9 mouse cellular contexts compared by ENCODE assay signal in genomic region chr8:111769764-111770428, GRCm38 (mm10). TPM values are rescaled to one million over a fixed set of nuclear protein-coding genes. Genes with fewer than 3 reads are reported as not detected.
DNase-seq lines count a peak whose midpoint lies in the region; ATAC-seq and TF ChIP-seq lines count a peak whose summit lies in the region.
"Had no signal": no experiment of that assay in that cellular context is flagged by ENCODE, and none has a peak within 500 bp of the region (broad histone marks: within the 10 kb centered on the region; RNA-seq: fewer than 3 reads in every experiment).

No protein-coding gene starts in this region.

- no peaks in the 10 kb centered on the region for H3K79me2 ChIP-seq in heart, adult 2 months (replicated peaks; ENCODE audit: control insufficient read depth, insufficient read depth, low read length)

- intact Hi-C loops in heart, adult 2 months (cut with DNase I): no loop called here

- peak; percentile 74 for ATAC-seq in kidney, embryonic 15.5 days (replicated peaks; ENCODE audit: low FRiP score)
- peak; percentile 66 for ATAC-seq in lung, embryonic 15.5 days (ENCODE audit: borderline replicate concordance, extremely low read depth, low FRiP score, low TSS enrichment)
- ATAC-seq in stomach, embryonic 16.5 days (ENCODE audit: insufficient read depth, low FRiP score): no peak

- H3K4me3 ChIP-seq in embryonic facial prominence, embryonic 10.5 days: no peak overlapping the region
- H3K4me3 ChIP-seq in heart, adult 2 months: no peak overlapping the region
- H3K4me3 ChIP-seq in kidney, embryonic 15.5 days (replicated peaks): no peak overlapping the region
- H3K4me3 ChIP-seq in lung, embryonic 15.5 days: no peak overlapping the region
- no peak overlapping the region for H3K4me3 ChIP-seq in stomach, embryonic 16.5 days (replicated peaks; ENCODE audit: low read length)

- no peak for TF ChIP-seq CTCF in heart, adult 2 months (IDR thresholded peaks at IDR 0.05)

- peaks cover 15% of the 10 kb centered on the region for H3K4me1 ChIP-seq in embryonic facial prominence, embryonic 10.5 days
- peaks cover 4% of the 10 kb centered on the region for H3K4me1 ChIP-seq in heart, adult 2 months (ENCODE audit: control insufficient read depth, insufficient read depth, low read length)
- peaks cover 7% of the 10 kb centered on the region for H3K4me1 ChIP-seq in kidney, embryonic 15.5 days
- peaks cover 15% of the 10 kb centered on the region for H3K4me1 ChIP-seq in lung, embryonic 15.5 days
- H3K4me1 ChIP-seq in stomach, embryonic 16.5 days (ENCODE audit: control insufficient read depth, insufficient read depth, low read length): peaks cover 5% of the 10 kb centered on the region; the same call in 1 of the 2 replicates

- H3K27ac ChIP-seq in embryonic facial prominence, embryonic 10.5 days (replicated peaks): peak overlapping the region; percentile 76
- peak overlapping the region; percentile 20; the same call in 1 of the 2 replicates for H3K27ac ChIP-seq in heart, adult 2 months
- H3K27ac ChIP-seq in kidney, embryonic 15.5 days: peak overlapping the region; percentile 46
- H3K27ac ChIP-seq in lung, embryonic 15.5 days: no peak overlapping the region
- peak overlapping the region; percentile 38; the same call in 1 of the 2 replicates for H3K27ac ChIP-seq in stomach, embryonic 16.5 days (ENCODE audit: low read length)
- H3K27ac ChIP-seq: liver, embryonic 14.5 days had no signal

- no peaks in the 10 kb centered on the region for H3K9me3 ChIP-seq in embryonic facial prominence, embryonic 10.5 days
- H3K9me3 ChIP-seq in kidney, embryonic 15.5 days (replicated peaks): no peaks in the 10 kb centered on the region
- no peaks in the 10 kb centered on the region for H3K9me3 ChIP-seq in lung, embryonic 15.5 days
- no peaks in the 10 kb centered on the region for H3K9me3 ChIP-seq in stomach, embryonic 16.5 days (replicated peaks; ENCODE audit: control insufficient read depth, low read length)

- TF ChIP-seq EP300 in heart, adult 2 months (IDR thresholded peaks at IDR 0.05; ENCODE audit: insufficient read depth, low read depth, low read length): no peak

- 42% methylated on average over 12 of the region's 12 CpGs for WGBS in embryonic facial prominence, embryonic 10.5 days
- 53% methylated on average over 12 of the region's 12 CpGs for WGBS in heart, adult 2 months
- WGBS in kidney, embryonic 15.5 days: 36% methylated on average over 12 of the region's 12 CpGs
- 50% methylated on average over 12 of the region's 12 CpGs for WGBS in lung, embryonic 15.5 days
- 59% methylated on average over 12 of the region's 12 CpGs for WGBS in stomach, embryonic 16.5 days

- no peak overlapping the region for H3K9ac ChIP-seq in heart, adult 2 months (ENCODE audit: low read depth, low read length)
- H3K9ac ChIP-seq in kidney, embryonic 15.5 days: no peak overlapping the region
- no peak overlapping the region for H3K9ac ChIP-seq in lung, embryonic 15.5 days
- no peak overlapping the region for H3K9ac ChIP-seq in stomach, embryonic 16.5 days (ENCODE audit: low read length)
- H3K9ac ChIP-seq: liver, embryonic 14.5 days had no signal

- DNase-seq in adrenal gland, adult 18-20 months (ENCODE audit: low spot score in 2 of 2): peak; percentile 41 to 49
- peak; percentile 60 for DNase-seq in embryonic facial prominence, embryonic 10.5 days (ENCODE audit: low spot score)
- peak; percentile 52 to 65 for DNase-seq in heart, adult 2 months
- DNase-seq in T-cell, adult 2 months (ENCODE audit: low spot score): no peak
- DNase-seq in thymus, postnatal 10 days (ENCODE audit: low spot score in 2 of 2): no peak

- TF ChIP-seq POLR2A in heart, adult 2 months (IDR thresholded peaks at IDR 0.05; ENCODE audit: insufficient read depth, low read depth, low read length): no peak

- H3K27me3 ChIP-seq in embryonic facial prominence, embryonic 10.5 days (replicated peaks; ENCODE audit: low read depth, poor library complexity, severe bottlenecking): no peaks in the 10 kb centered on the region
- no peaks in the 10 kb centered on the region for H3K27me3 ChIP-seq in heart, adult 2 months (ENCODE audit: control insufficient read depth, insufficient read depth, low read length)
- H3K27me3 ChIP-seq in kidney, embryonic 15.5 days: no peaks in the 10 kb centered on the region
- H3K27me3 ChIP-seq in lung, embryonic 15.5 days: no peaks in the 10 kb centered on the region
- H3K27me3 ChIP-seq in stomach, embryonic 16.5 days (ENCODE audit: control insufficient read depth, insufficient read depth, low read length): no peaks in the 10 kb centered on the region

- H3K36me3 ChIP-seq in embryonic facial prominence, embryonic 10.5 days (replicated peaks): peaks cover 73% of the 10 kb centered on the region
- H3K36me3 ChIP-seq in heart, adult 2 months (ENCODE audit: control insufficient read depth, insufficient read depth, low read length): peaks cover under 1% of the 10 kb centered on the region
- peaks cover 63% of the 10 kb centered on the region for H3K36me3 ChIP-seq in kidney, embryonic 15.5 days
- H3K36me3 ChIP-seq in lung, embryonic 15.5 days: peaks cover 33% of the 10 kb centered on the region
- H3K36me3 ChIP-seq in stomach, embryonic 16.5 days (ENCODE audit: control insufficient read depth, insufficient read depth, low read length): peaks cover 12% of the 10 kb centered on the region; the same call in 1 of the 2 replicates

- no peak overlapping the region for H3K4me2 ChIP-seq in kidney, embryonic 15.5 days
- H3K4me2 ChIP-seq in lung, embryonic 15.5 days: no peak overlapping the region
- H3K4me2 ChIP-seq in stomach, embryonic 16.5 days (ENCODE audit: low read depth, low read length): no peak overlapping the region

RNA-seq across cellular contexts. Expression of gene Bcar1, which starts 26.3 kb away (rescaled TPM):
- 100 to 1,000 TPM in 1 of 2 experiments, 10 to 100 TPM in 1; 83.9 to 120 TPM for total RNA-seq in adrenal gland, adult 18-20 months (2021)
- 61.1 and 62.4 TPM in 2 replicates for polyA plus RNA-seq in embryonic facial prominence, embryonic 10.5 days (2016; fragmentation: Nextera tagmentation; extraction: Ambion mirVana)
- 10 to 100 TPM; 19.1 to 21.1 TPM for total RNA-seq in heart, adult 2 months (2021)
- polyA plus RNA-seq in heart, adult 2 months (2012; rRNA removed): 31.3 TPM in 2 replicates
- polyA plus RNA-seq in kidney, embryonic 15.5 days (2015; fragmentation: Nextera tagmentation; extraction: Ambion mirVana): 45.7 and 53.8 TPM in 2 replicates
- 40.7 and 42.6 TPM in 2 replicates for polyA plus RNA-seq in lung, embryonic 15.5 days (2015; fragmentation: Nextera tagmentation; extraction: Ambion mirVana)
- polyA plus RNA-seq in stomach, embryonic 16.5 days (2015; fragmentation: Nextera tagmentation; extraction: Ambion mirVana): 38.5 and 44.6 TPM in 2 replicates

Comparison
In these comparisons a context has a peak if more than half of its experiments do, and no peak if none do; other contexts are left out.
1. DNase-seq: peak in adrenal gland, adult 18-20 months (2 of 2), embryonic facial prominence, embryonic 10.5 days (single experiment) and heart, adult 2 months (2 of 2); none in T-cell, adult 2 months (single experiment) and thymus, postnatal 10 days (0 of 2).